Comparison of ENCODE assay signal across 24 mouse cellular contexts in the genomic region with DNA sequence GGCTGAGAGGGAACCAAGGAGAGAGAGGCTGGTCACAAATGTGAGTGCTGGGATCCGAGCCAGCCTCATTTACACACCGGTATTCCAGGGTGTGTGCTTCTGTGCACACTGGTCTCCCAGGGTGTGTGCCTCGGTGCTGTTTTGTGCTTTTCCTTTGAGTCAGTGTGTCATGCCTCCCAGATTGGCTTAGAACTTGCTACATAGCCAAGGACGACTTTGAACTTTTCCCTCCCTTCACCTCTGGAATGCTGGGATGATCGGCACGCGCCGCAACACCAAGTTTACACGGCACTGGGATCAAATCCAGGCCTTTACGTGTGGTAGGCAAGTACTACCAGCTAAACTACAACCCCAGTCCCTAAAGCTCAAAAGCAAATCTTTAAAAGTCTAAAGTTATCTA. TPM values are rescaled to one million over a fixed set of nuclear protein-coding genes. Genes with fewer than 3 reads are reported as not detected.
"Had no signal": no experiment of that assay in that cellular context is flagged by ENCODE, and none has a peak within 500 bp of the region (broad histone marks: within the 10 kb centered on the region; RNA-seq: fewer than 3 reads in every experiment).

No protein-coding gene starts in this region.

- H3K9me3 ChIP-seq: heart, embryonic 13.5 days; heart, embryonic 15.5 days; hindbrain, embryonic 13.5 days; hindbrain, embryonic 15.5 days; limb, embryonic 10.5 days; limb, embryonic 12.5 days; liver, embryonic 13.5 days; liver, embryonic 15.5 days had no signal

- DNase-seq: gastrocnemius, postnatal 14 days; gastrocnemius, postnatal 36 days; heart, adult 11 months; heart, adult 2 months; heart, postnatal 14 days; heart, postnatal 36 days; kidney, adult 11 months; kidney, adult 8-10 months; kidney, postnatal 10 days; kidney, postnatal 25 days; liver; liver, embryonic 13.5 days had no signal

- H3K4me3 ChIP-seq: heart, adult 2 months; heart, embryonic 13.5 days; heart, embryonic 15.5 days; hindbrain, embryonic 13.5 days; hindbrain, embryonic 15.5 days; layer of hippocampus, adult 2 months; left cerebral cortex, adult 2 months; limb, embryonic 10.5 days; limb, embryonic 12.5 days; liver, embryonic 13.5 days; liver, embryonic 15.5 days had no signal

- H3K27ac ChIP-seq: heart, adult 2 months; heart, embryonic 13.5 days; heart, embryonic 15.5 days; hindbrain, embryonic 13.5 days; hindbrain, embryonic 15.5 days; hindbrain, postnatal 0 days; layer of hippocampus, adult 2 months; left cerebral cortex, adult 2 months; limb, embryonic 10.5 days; limb, embryonic 12.5 days; liver, embryonic 13.5 days; liver, embryonic 15.5 days had no signal

- H3K36me3 ChIP-seq: heart, embryonic 13.5 days; heart, embryonic 15.5 days; hindbrain, embryonic 13.5 days; hindbrain, embryonic 15.5 days; limb, embryonic 10.5 days; limb, embryonic 12.5 days; liver, embryonic 13.5 days; liver, embryonic 15.5 days had no signal

- H3K9ac ChIP-seq: heart, embryonic 13.5 days; heart, embryonic 15.5 days; hindbrain, embryonic 13.5 days; hindbrain, embryonic 15.5 days; limb, embryonic 12.5 days; liver, embryonic 13.5 days; liver, embryonic 15.5 days had no signal

- H3K4me1 ChIP-seq: limb, embryonic 12.5 days had no signal

RNA-seq across cellular contexts. Expression of a gene that starts 22.0 kb away (rescaled TPM):
- polyA plus RNA-seq: heart, adult 2 months; heart, embryonic 11.5 days; heart, embryonic 13.5 days; heart, embryonic 15.5 days; hindbrain, embryonic 15.5 days; liver, embryonic 11.5 days; liver, embryonic 13.5 days had no signal
